Mouse (Mus musculus): ENCODE data around the gene Frs3. TPM values are rescaled to one million over a fixed set of nuclear protein-coding genes. Genes with fewer than 3 reads are reported as not detected.

Frs3 gene
- polyA plus RNA-seq, 1 experiment: 2.7 TPM

GRCm38 (mm10) chr17:47687409-47688343, 1.2 kb upstream of the Frs3 start:
- peak overlapping the region; percentile 83 for H3K4me3 ChIP-seq (ENCODE audit: insufficient read depth, low read length)
- TF ChIP-seq POLR2A (IDR thresholded peaks at IDR 0.05; ENCODE audit: low read depth, low read length): peak; percentile 88
- no peak for TF ChIP-seq CTCF (IDR thresholded peaks at IDR 0.05; ENCODE audit: borderline replicate concordance, insufficient read depth, low read length)
- 0 out of 2 replicates have a peak, but pooled peaks cover 4% of the 10 kb centered on the region for H3K4me1 ChIP-seq (ENCODE audit: control insufficient read depth, insufficient read depth, low read length)
- peak overlapping the region; percentile 19 for H3K27ac ChIP-seq (ENCODE audit: insufficient read depth, low read length)

- Histone ChIP-seq H3K27ac (ENCODE audit: insufficient read depth, low read length) (peak within 1 kb of the TSS; percentile 19), H3K4me3 (ENCODE audit: insufficient read depth, low read length) (peak within 1 kb of the TSS; percentile 83), H3K4me1 (ENCODE audit: control insufficient read depth, insufficient read depth, low read length) (0 out of 2 replicates have a peak, but pooled peaks cover 4% of the 10 kb centered on the region)
- TF ChIP-seq POLR2A (IDR thresholded peaks at IDR 0.05; ENCODE audit: low read depth, low read length): no peak
- TF ChIP-seq CTCF (IDR thresholded peaks at IDR 0.05; ENCODE audit: borderline replicate concordance, insufficient read depth, low read length): no peak
Observed at GRCm38 (mm10) chr17:47688344-47688607, 554 bp upstream of the Frs3 start, which contains the start of gene Tomm6. Gene Tomm6, minus strand, starts transcription at chr17:47688386.

- Histone ChIP-seq H3K27ac (ENCODE audit: insufficient read depth, low read length) (no peak overlapping the region), H3K4me1 (ENCODE audit: control insufficient read depth, insufficient read depth, low read length) (peaks cover 8% of the 10 kb centered on the region), H3K4me3 (ENCODE audit: insufficient read depth, low read length) (0 out of 2 replicates have a peak overlapping the region, but pooled peaks have one; percentile 66)
- TF ChIP-seq POLR2A (IDR thresholded peaks at IDR 0.05; ENCODE audit: low read depth, low read length) (no peak), CTCF (IDR thresholded peaks at IDR 0.05; ENCODE audit: borderline replicate concordance, insufficient read depth, low read length) (no peak)
Observed at GRCm38 (mm10) chr17:47689894-47690293, 1.1 kb downstream of the Frs3 start.

GRCm38 (mm10) chr17:47691650-47692049, 2.8 kb downstream of the Frs3 start:
- Histone ChIP-seq H3K4me1 (ENCODE audit: control insufficient read depth, insufficient read depth, low read length) (peaks cover 11% of the 10 kb centered on the region), H3K27ac (ENCODE audit: insufficient read depth, low read length) (no peak overlapping the region), H3K4me3 (ENCODE audit: insufficient read depth, low read length) (no peak overlapping the region)
- TF ChIP-seq CTCF (IDR thresholded peaks at IDR 0.05; ENCODE audit: borderline replicate concordance, insufficient read depth, low read length) (no peak), POLR2A (IDR thresholded peaks at IDR 0.05; ENCODE audit: low read depth, low read length) (no peak)

- Histone ChIP-seq H3K27ac (ENCODE audit: insufficient read depth, low read length) (no peak overlapping the region), H3K4me1 (ENCODE audit: control insufficient read depth, insufficient read depth, low read length) (peaks cover 8% of the 10 kb centered on the region), H3K4me3 (ENCODE audit: insufficient read depth, low read length) (peak overlapping the region; percentile 68)
- TF ChIP-seq CTCF (IDR thresholded peaks at IDR 0.05; ENCODE audit: borderline replicate concordance, insufficient read depth, low read length) (no peak), POLR2A (IDR thresholded peaks at IDR 0.05; ENCODE audit: low read depth, low read length) (no peak)
Observed at GRCm38 (mm10) chr17:47693671-47694441, 5.0 kb downstream of the Frs3 start.

- Histone ChIP-seq H3K27ac (ENCODE audit: insufficient read depth, low read length) (no peak within 1 kb of the TSS), H3K4me1 (ENCODE audit: control insufficient read depth, insufficient read depth, low read length) (peaks cover 8% of the 10 kb centered on the region), H3K4me3 (ENCODE audit: insufficient read depth, low read length) (peak within 1 kb of the TSS; percentile 68)
- TF ChIP-seq POLR2A (IDR thresholded peaks at IDR 0.05; ENCODE audit: low read depth, low read length): no peak
- no peak for TF ChIP-seq CTCF (IDR thresholded peaks at IDR 0.05; ENCODE audit: borderline replicate concordance, insufficient read depth, low read length)
Observed at GRCm38 (mm10) chr17:47694442-47694502, 5.4 kb downstream of the Frs3 start, which contains the start of gene Gm21981. Gene Gm21981, minus strand, starts transcription at chr17:47694455.

- TF ChIP-seq POLR2A (IDR thresholded peaks at IDR 0.05; ENCODE audit: low read depth, low read length) (peak; percentile 50; the same call in 1 of the 2 replicates), CTCF (IDR thresholded peaks at IDR 0.05; ENCODE audit: borderline replicate concordance, insufficient read depth, low read length) (peak; percentile 70)
- H3K27ac ChIP-seq (ENCODE audit: insufficient read depth, low read length): no peak within 1 kb of the TSS
- peaks cover 8% of the 10 kb centered on the region for H3K4me1 ChIP-seq (ENCODE audit: control insufficient read depth, insufficient read depth, low read length)
Observed at GRCm38 (mm10) chr17:47694503-47695336, 5.9 kb downstream of the Frs3 start, which contains the start of gene Prickle4. Gene Prickle4, minus strand, starts transcription at chr17:47694736.

GRCm38 (mm10) chr17:47695337-47695710, 6.5 kb downstream of the Frs3 start:
- H3K4me3 ChIP-seq (ENCODE audit: insufficient read depth, low read length): peak overlapping the region; percentile 68
- H3K4me1 ChIP-seq (ENCODE audit: control insufficient read depth, insufficient read depth, low read length): peaks cover 8% of the 10 kb centered on the region
- no peak overlapping the region for H3K27ac ChIP-seq (ENCODE audit: insufficient read depth, low read length)
- TF ChIP-seq CTCF (IDR thresholded peaks at IDR 0.05; ENCODE audit: borderline replicate concordance, insufficient read depth, low read length): no peak
- no peak for TF ChIP-seq POLR2A (IDR thresholded peaks at IDR 0.05; ENCODE audit: low read depth, low read length)

More at GRCm38 (mm10) chr17:47694503-47695336, 5.9 kb downstream of the Frs3 start, which contains the start of gene Prickle4:
- H3K4me3 ChIP-seq (ENCODE audit: insufficient read depth, low read length): peak within 1 kb of the TSS; percentile 68

- TF ChIP-seq CTCF (IDR thresholded peaks at IDR 0.05; ENCODE audit: borderline replicate concordance, insufficient read depth, low read length): no peak
- Histone ChIP-seq H3K4me1 (ENCODE audit: control insufficient read depth, insufficient read depth, low read length) (peaks cover 8% of the 10 kb centered on the region), H3K4me3 (ENCODE audit: insufficient read depth, low read length) (no peak overlapping the region), H3K27ac (ENCODE audit: insufficient read depth, low read length) (no peak overlapping the region)
Observed at GRCm38 (mm10) chr17:47698156-47698555, 9.3 kb downstream of the Frs3 start.

Measured in embryonic fibroblast, embryonic 13.5 days (primary cell).